Mouse (Mus musculus) myocyte (in vitro differentiated cells): ENCODE results near the gene Gm14322.
"Not testable (repeated sequence)": the region's sequence is repeated elsewhere in the genome, so short reads cannot be mapped to it uniquely, and the experiment has no call there.

Experiments used
- CEBPB ChIP-seq: IDR thresholded peaks from 2 replicates; pipeline ENCODE4 v1.6.1; 2011; ENCODE audit warnings: mild to moderate bottlenecking, moderate library complexity; ENCODE audit not compliant: poor library complexity, insufficient read depth, severe bottlenecking
- POLR2A ChIP-seq: IDR thresholded peaks from one replicate; pipeline ENCODE4 v1.6.1; 2011; ENCODE audit warnings: low read depth, mild to moderate bottlenecking, control low read depth, moderate library complexity; ENCODE audit not compliant: insufficient read length
- POLR2AphosphoS2 ChIP-seq: IDR thresholded peaks from one replicate; pipeline ENCODE4 v1.6.1; 2011; ENCODE audit warnings: low read depth, control low read depth; ENCODE audit not compliant: insufficient read length
- SRF ChIP-seq: IDR thresholded peaks from one replicate; pipeline ENCODE4 v1.6.1; 2011; ENCODE audit warnings: low read depth; ENCODE audit not compliant: control insufficient read depth, insufficient read length
- USF1 ChIP-seq: IDR thresholded peaks from one replicate; pipeline ENCODE4 v1.6.1; 2011; ENCODE audit warnings: low read depth, mild to moderate bottlenecking, control low read depth, moderate library complexity

DNA sequence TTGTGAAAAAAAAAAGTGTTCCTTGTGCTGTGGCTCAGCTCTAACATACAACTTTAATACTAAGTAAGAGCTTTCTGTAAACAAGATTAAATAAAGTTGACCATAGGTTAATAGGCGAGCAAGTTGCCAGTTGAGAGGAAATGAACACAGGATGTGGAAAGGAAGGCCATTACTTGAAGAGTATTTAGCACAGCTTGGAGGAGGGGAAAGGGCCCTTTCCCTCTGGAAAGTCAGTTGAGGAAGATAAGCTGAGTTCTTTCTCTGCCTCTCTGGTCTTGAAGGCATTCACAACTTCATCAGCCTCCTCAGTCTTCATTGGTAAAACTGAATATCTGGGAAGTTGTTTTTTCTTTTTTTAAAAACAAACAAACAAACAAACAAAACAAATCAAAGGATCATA, 28.3 kb downstream of the Gm14322 start:
- TF ChIP-seq CEBPB, SRF, POLR2A, POLR2AphosphoS2, USF1: not testable (repeated sequence)
